Mouse (Mus musculus) intestine, postnatal 0 days (tissue): ENCODE data around the gene Nup62cl. TPM values are rescaled to one million over a fixed set of nuclear protein-coding genes. Genes with fewer than 3 reads are reported as not detected.
A peak's percentile ranks its signal among the peaks of the same experiment; 100 is the strongest.

Experiments used
- ATAC-seq: fragments of 200-750 bp; cut with Nextera tagmentation; 2 replicates; pipeline ENCODE4 v1.8.0; 2017; ENCODE audit warnings: mild to moderate bottlenecking, moderate TSS enrichment, moderate library complexity
- H3K27ac ChIP-seq: fragments of 300-500 bp; sonication (generic); 2 replicates; pipeline ENCODE4 v1.5.1; 2014; ENCODE audit warnings: mild to moderate bottlenecking, low read depth, low read length, moderate library complexity
- H3K27me3 ChIP-seq: fragments of 300-500 bp; sonication (generic); replicated peaks from 2 replicates; pipeline ENCODE4 v1.6.1; 2014; ENCODE audit warnings: low read length, mixed read lengths; ENCODE audit not compliant: control insufficient read depth, insufficient read depth
- H3K36me3 ChIP-seq: fragments of 300-500 bp; sonication (generic); 2 replicates; pipeline ENCODE4 v1.6.1; 2014; ENCODE audit warnings: mild to moderate bottlenecking, moderate library complexity; ENCODE audit not compliant: control insufficient read depth, insufficient read depth
- H3K4me1 ChIP-seq: fragments of 300-500 bp; sonication (generic); replicated peaks from 2 replicates; pipeline ENCODE4 v1.6.1; 2014; ENCODE audit warnings: antibody characterized with exemption, low read length, mixed read lengths; ENCODE audit not compliant: control insufficient read depth, insufficient read depth
- H3K4me2 ChIP-seq: fragments of 300-500 bp; sonication (generic); replicated peaks from 2 replicates; pipeline ENCODE4 v1.6.1; 2014; ENCODE audit warnings: low read depth, mild to moderate bottlenecking, moderate library complexity
- H3K4me3 ChIP-seq: fragments of 300-500 bp; sonication (generic); 2 replicates; pipeline ENCODE4 v1.5.1; 2014; ENCODE audit warnings: low read depth, low read length
- H3K9ac ChIP-seq: fragments of 300-500 bp; sonication (generic); 2 replicates; pipeline ENCODE4 v1.6.1; 2014; ENCODE audit warnings: mild to moderate bottlenecking, low read depth, low read length
- H3K9me3 ChIP-seq: fragments of 300-500 bp; sonication (generic); 2 replicates; pipeline ENCODE4 v1.6.1; 2016; ENCODE audit warnings: mixed run types; ENCODE audit not compliant: control insufficient read depth
- CTCF ChIP-seq: sonication (generic); IDR thresholded peaks from 2 replicates; pipeline ENCODE4 v1.5.1; 2016; ENCODE audit warnings: low read depth, mild to moderate bottlenecking, control low read depth, antibody characterized with exemption, moderate library complexity
- WGBS: fragments of 180-500 bp; shearing (Covaris S2); extraction: QIAGEN DNeasy Blood & Tissue Kit; methylation state at CpG from one replicate; pipeline ENCODE4 v1.1.7; 2014; 5-methylcytosine and 5-hydroxymethylcytosine counted together
- polyA plus RNA-seq: library from polyadenylated mRNA; unstranded; fragments of >200 nt; fragmentation: Nextera tagmentation; extraction: Ambion mirVana; gene quantifications from 2 replicates; pipeline ENCODE4 v1.2.1, GENCODE M21; 2015

Nup62cl gene
- polyA plus RNA-seq, 1 experiment from 2014 or later: 1.5 TPM

DNA sequence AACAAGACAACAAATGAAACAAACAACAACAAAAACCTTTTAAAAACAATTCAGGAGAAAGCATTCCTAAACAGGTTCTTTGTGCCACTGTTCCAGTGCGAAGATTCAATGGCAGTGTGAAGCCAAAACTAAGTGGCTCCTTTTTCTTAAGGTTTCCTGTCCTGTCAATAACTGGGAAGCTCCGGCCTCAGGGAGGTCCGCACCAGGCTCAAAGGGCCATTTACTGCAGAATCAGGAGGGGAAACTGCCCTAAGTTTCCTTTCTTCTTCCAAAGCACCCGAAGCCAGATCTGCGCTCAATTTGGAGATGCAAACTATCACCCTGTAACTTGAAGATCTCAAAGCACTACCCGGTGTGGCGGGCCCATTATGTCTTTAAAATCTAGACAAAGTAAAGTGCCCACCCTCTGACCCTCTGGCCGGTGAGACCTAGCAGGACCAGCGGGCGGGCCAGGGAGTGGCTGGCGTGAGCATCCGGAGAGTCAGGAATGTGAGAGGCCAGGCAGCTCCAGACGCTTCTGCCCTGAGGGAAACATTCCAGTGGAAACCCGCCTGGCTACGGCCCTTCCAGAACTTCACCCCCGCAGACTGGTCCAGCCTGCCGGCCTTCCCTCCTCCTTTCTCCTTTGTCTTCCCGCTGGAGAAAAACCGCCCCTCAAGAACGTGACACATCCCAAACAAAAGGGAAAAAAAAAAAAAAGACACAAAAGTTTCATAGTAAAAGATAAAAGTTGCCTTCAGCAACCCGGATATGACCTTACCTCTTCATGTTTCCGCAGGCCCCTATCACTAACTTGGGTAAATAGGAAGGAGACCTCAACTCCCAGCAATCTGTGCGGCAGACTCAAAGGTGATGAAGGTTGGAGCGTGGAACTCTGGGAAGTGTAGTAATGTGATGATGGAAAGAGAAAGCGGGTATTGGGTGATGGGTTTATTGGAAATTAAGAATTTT lies 64.5 kb downstream of the Nup62cl start, which contains the start of gene Rbm41:
Gene Rbm41, minus strand, starts transcription at position 856 of the 951 bp plus-strand sequence.
- Histone ChIP-seq H3K9ac (peak within 1 kb of the TSS; percentile 46), H3K27me3 (no peaks in the 10 kb centered on the region), H3K4me1 (no peaks in the 10 kb centered on the region), H3K4me2 (peak within 1 kb of the TSS; percentile 62), H3K36me3 (peaks cover 5% of the 10 kb centered on the region), H3K9me3 (no peaks in the 10 kb centered on the region), H3K4me3 (peak within 1 kb of the TSS; percentile 48), H3K27ac (peak within 1 kb of the TSS; percentile 30; the same call in 1 of the 2 replicates)
- TF ChIP-seq CTCF: no peak
- 21% methylated on average over 25 of the region's 25 CpGs for WGBS
- ATAC-seq: peak; percentile 71

DNA sequence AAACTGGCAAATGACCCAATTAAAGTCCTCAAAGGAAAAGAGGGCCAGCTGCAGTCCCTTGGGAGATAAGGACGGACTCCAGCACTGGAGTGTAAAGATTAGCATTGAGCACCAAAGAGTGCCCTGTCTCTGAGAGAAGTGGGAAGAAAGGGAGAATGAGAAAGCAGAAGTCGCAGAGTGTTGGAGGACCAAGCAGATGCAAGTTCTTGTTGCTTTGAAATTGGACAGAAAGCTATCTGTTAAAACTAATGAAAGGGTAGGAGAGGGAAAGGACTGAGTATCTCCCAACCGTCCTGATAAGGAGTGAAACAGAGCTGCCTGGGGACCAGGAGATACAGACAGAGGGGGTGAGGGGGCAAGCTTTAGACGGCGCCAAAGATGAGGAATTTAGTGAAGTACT lies 80.4 kb downstream of the Nup62cl start:
- H3K4me3 ChIP-seq: no peak overlapping the region
- H3K27me3 ChIP-seq: no peaks in the 10 kb centered on the region
- H3K4me1 ChIP-seq: no peaks in the 10 kb centered on the region
- H3K4me2 ChIP-seq: no peak overlapping the region
- H3K27ac ChIP-seq: no peak overlapping the region
- no peaks in the 10 kb centered on the region for H3K9me3 ChIP-seq
- no peak for TF ChIP-seq CTCF
- H3K9ac ChIP-seq: no peak overlapping the region
- WGBS: 78% methylated on average over 5 of the region's 5 CpGs
- no peak for ATAC-seq
- no peaks in the 10 kb centered on the region for H3K36me3 ChIP-seq

Other genes with a start within 250 kb of the Nup62cl start
- 2.5 and 3.5 TPM in 2 replicates for gene Morc4, start 191.0 kb downstream of the Nup62cl start, polyA plus RNA-seq
- 1.3 and 1.4 TPM in 2 replicates for gene Rbm41, start 64.1 kb downstream of the Nup62cl start, polyA plus RNA-seq
- not detected in 2 replicates for gene Pih1h3b, start 167 bp upstream of the Nup62cl start, polyA plus RNA-seq